Mouse (Mus musculus) lung, embryonic 16.5 days (tissue): ENCODE data around the gene Srpk2. TPM values are rescaled to one million over a fixed set of nuclear protein-coding genes. Genes with fewer than 3 reads are reported as not detected.
"Not testable (repeated sequence)": the region's sequence is repeated elsewhere in the genome, so short reads cannot be mapped to it uniquely, and the experiment has no call there.

Experiments used
- ATAC-seq: fragments of 200-750 bp; cut with Nextera tagmentation; 2 replicates; pipeline ENCODE4 v1.8.0; 2017; ENCODE audit warnings: low read depth, mild to moderate bottlenecking, moderate library complexity
- H3K27ac ChIP-seq: fragments of 300-500 bp; sonication (generic); 2 replicates; pipeline ENCODE4 v1.5.1; 2014; ENCODE audit warnings: mild to moderate bottlenecking, control low read depth, low read length
- H3K27me3 ChIP-seq: fragments of 300-500 bp; sonication (generic); 2 replicates; pipeline ENCODE4 v1.6.1; 2014; ENCODE audit warnings: low read depth, low read length, mixed read lengths; ENCODE audit not compliant: control insufficient read depth, insufficient read depth
- H3K36me3 ChIP-seq: fragments of 300-500 bp; sonication (generic); 2 replicates; pipeline ENCODE4 v1.6.1; 2014; ENCODE audit warnings: low read length; ENCODE audit not compliant: control insufficient read depth, insufficient read depth
- H3K4me1 ChIP-seq: fragments of 300-500 bp; sonication (generic); replicated peaks from 2 replicates; pipeline ENCODE4 v1.6.1; 2014; ENCODE audit warnings: low read length, mixed read lengths; ENCODE audit not compliant: control insufficient read depth, insufficient read depth
- H3K4me2 ChIP-seq: fragments of 300-500 bp; sonication (generic); 2 replicates; pipeline ENCODE4 v1.6.1; 2014; ENCODE audit warnings: low read depth, low read length, control low read depth
- H3K4me3 ChIP-seq: fragments of 300-500 bp; sonication (generic); 2 replicates; pipeline ENCODE4 v1.5.1; 2014; ENCODE audit warnings: mild to moderate bottlenecking, low read length, control low read depth
- H3K9ac ChIP-seq: fragments of 300-500 bp; sonication (generic); 2 replicates; pipeline ENCODE4 v1.6.1; 2014; ENCODE audit warnings: low read length, control low read depth
- H3K9me3 ChIP-seq: fragments of 300-500 bp; sonication (generic); 2 replicates; pipeline ENCODE4 v1.6.1; 2016; ENCODE audit warnings: low read length; ENCODE audit not compliant: control insufficient read depth
- WGBS: fragments of 180-500 bp; shearing (Covaris S2); extraction: QIAGEN DNeasy Blood & Tissue Kit; methylation state at CpG from one replicate; pipeline ENCODE4 v1.1.7; 2014; 5-methylcytosine and 5-hydroxymethylcytosine counted together
- polyA plus RNA-seq: library from polyadenylated mRNA; unstranded; fragments of >200 nt; fragmentation: Nextera tagmentation; extraction: Ambion mirVana; gene quantifications from 2 replicates; pipeline ENCODE4 v1.2.1, GENCODE M21; 2015

The Srpk2 gene
- polyA plus RNA-seq, 1 experiment from 2014 or later = 43.7 TPM

DNA sequence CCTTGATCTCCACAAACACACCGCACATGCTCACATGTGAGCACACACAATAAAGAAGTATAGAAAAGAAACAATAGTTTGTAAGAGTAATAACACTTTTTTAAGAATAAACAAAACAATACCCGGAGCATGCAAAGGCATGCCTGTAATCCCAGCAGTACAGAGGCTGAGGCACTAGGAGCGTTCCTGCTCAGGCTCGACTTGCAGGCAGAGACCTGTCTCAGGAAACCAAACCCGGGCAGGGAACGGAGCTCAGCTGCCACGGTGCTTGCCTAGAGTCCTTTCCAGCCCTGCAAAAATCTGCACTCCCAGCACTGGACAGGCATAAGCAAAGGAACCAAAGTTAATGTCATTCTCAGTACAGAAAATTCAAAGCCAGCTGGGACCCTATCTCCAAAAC, 32.1 kb downstream of the Srpk2 start:
- WGBS = 69% methylated on average over 7 of the region's 7 CpGs
- no peak for ATAC-seq
- H3K9ac ChIP-seq = no peak overlapping the region
- H3K9me3 ChIP-seq = no peaks in the 10 kb centered on the region
- H3K27ac ChIP-seq = no peak overlapping the region
- no peak overlapping the region for H3K4me2 ChIP-seq
- no peaks in the 10 kb centered on the region for H3K36me3 ChIP-seq
- no peaks in the 10 kb centered on the region for H3K27me3 ChIP-seq
- H3K4me1 ChIP-seq = peaks cover 2% of the 10 kb centered on the region; the same call in 1 of the 2 replicates
- H3K4me3 ChIP-seq = no peak overlapping the region

DNA sequence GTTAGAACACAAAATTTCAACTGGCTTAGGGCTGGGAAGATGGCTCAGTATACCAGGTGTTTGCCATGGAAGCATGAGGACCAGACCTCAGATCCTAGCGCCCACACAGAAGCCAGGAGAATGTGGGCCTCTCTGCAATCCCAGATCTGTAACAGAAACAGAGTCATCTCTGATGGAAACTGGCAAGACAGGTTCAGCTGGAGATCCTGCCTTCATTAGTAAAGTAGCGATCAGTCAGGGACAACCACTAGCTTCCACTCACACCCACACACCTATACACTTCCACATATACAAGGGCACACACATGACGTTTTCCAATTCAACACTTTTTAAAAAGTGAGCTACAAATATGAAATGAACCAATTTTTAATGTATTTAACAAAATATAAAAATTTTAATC, 32.6 kb downstream of the Srpk2 start:
- no peak overlapping the region for H3K27ac ChIP-seq
- H3K4me2 ChIP-seq = no peak overlapping the region
- H3K4me3 ChIP-seq = no peak overlapping the region
- no peaks in the 10 kb centered on the region for H3K9me3 ChIP-seq
- no peak for ATAC-seq
- H3K27me3 ChIP-seq = no peaks in the 10 kb centered on the region
- H3K4me1 ChIP-seq = peaks cover 2% of the 10 kb centered on the region; the same call in 1 of the 2 replicates
- WGBS = 76% methylated on average over 3 of the region's 3 CpGs
- H3K9ac ChIP-seq = no peak overlapping the region
- no peaks in the 10 kb centered on the region for H3K36me3 ChIP-seq

DNA sequence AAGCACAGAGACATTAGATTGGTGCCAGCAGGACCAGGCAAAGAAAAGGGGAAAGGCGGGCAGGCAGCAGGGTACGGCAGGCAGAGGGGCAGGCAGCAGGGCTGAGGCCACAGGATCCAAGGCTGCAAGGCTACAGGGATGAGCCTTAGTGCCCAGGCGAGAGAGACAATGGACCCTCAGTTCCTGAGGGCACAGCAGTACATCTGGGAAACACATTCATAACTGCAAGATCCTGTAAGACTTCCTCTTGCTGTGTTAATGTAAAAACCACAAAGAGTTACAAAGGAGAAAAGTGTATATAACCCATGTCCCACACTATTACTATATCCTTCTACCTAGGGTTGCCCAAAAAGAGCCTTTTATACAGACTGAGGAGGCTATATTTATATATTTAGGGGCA, 33.9 kb downstream of the Srpk2 start:
- ATAC-seq = no peak
- Histone ChIP-seq H3K9me3 (no peaks in the 10 kb centered on the region), H3K4me1 (peaks cover 4% of the 10 kb centered on the region; the same call in 1 of the 2 replicates), H3K9ac (no peak overlapping the region), H3K4me2 (no peak overlapping the region), H3K36me3 (no peaks in the 10 kb centered on the region), H3K4me3 (no peak overlapping the region), H3K27ac (no peak overlapping the region), H3K27me3 (no peaks in the 10 kb centered on the region)
- 68% methylated on average over 3 of the region's 3 CpGs for WGBS

DNA sequence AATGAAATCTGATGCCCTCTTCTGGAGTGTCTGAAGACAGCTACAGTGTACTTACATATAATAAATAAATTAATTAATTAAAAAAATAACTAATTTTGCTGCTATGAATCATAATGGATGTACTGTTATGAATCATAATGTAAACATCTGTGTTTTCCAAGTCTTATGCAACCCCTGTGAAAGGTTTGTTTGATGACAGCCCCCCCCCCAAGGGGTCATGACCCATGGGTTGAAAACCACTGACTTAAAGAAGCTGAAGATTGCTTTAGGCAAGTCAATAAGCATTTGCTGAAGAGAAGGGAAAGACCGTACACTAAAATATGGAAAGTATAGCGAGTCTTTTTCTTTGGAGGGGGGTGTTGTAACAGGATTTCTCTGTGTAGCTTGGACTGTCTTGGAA, 35.2 kb downstream of the Srpk2 start:
- Histone ChIP-seq H3K9me3 (no peaks in the 10 kb centered on the region), H3K9ac (no peak overlapping the region), H3K4me2 (no peak overlapping the region), H3K36me3 (no peaks in the 10 kb centered on the region), H3K4me3 (no peak overlapping the region), H3K27ac (no peak overlapping the region), H3K4me1 (0 out of 2 replicates have a peak, but pooled peaks cover 4% of the 10 kb centered on the region), H3K27me3 (no peaks in the 10 kb centered on the region)
- WGBS = 88% methylated on average over 2 of the region's 2 CpGs
- no peak for ATAC-seq

DNA sequence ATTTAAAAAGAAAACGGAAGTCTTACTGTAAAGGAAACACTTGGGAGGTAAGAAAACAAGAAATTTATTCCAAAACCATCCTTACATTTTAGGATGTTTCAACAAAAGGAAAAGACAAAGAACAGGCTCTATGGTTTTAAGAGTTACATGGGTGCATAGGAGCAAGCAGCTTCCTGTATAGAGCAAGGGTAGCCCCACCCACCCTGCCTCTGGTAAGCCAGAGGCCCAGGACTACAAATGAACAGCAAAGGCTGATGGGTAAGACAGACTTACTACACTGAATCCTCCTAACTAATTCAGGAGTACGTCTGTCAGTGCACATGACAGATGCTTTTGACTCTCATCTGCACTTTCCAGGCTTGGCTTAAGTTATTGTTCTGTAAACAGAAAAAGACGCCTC, 38.7 kb downstream of the Srpk2 start:
- no peak for ATAC-seq
- H3K9me3 ChIP-seq = no peaks in the 10 kb centered on the region
- no peak overlapping the region for H3K27ac ChIP-seq
- H3K36me3 ChIP-seq = no peaks in the 10 kb centered on the region
- H3K4me2 ChIP-seq = no peak overlapping the region
- 0 out of 2 replicates have a peak, but pooled peaks cover 2% of the 10 kb centered on the region for H3K4me1 ChIP-seq
- no peak overlapping the region for H3K4me3 ChIP-seq
- 64% methylated on average over 3 of the region's 3 CpGs for WGBS
- no peak overlapping the region for H3K9ac ChIP-seq
- no peaks in the 10 kb centered on the region for H3K27me3 ChIP-seq

DNA sequence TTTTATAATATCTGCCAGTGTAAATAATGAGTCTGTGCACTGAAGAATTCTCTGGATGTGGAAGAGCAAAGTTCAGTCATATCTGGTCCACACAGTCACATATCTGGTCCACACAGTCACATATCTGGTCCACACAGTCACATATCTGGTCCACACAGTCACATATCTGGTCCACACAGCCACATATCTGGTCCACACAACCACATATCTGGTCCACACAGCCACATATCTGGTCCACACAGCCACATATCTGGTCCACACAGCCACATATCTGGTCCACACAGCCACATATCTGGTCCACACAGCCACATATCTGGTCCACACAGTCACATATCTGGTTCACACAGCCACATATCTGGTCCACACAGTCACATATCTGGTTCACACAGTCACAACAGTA, 45.2 kb downstream of the Srpk2 start:
- not testable (repeated sequence) for H3K4me1 ChIP-seq, H3K9ac ChIP-seq, H3K9me3 ChIP-seq, ATAC-seq, H3K27ac ChIP-seq, H3K4me2 ChIP-seq, H3K27me3 ChIP-seq, H3K4me3 ChIP-seq, H3K36me3 ChIP-seq

DNA sequence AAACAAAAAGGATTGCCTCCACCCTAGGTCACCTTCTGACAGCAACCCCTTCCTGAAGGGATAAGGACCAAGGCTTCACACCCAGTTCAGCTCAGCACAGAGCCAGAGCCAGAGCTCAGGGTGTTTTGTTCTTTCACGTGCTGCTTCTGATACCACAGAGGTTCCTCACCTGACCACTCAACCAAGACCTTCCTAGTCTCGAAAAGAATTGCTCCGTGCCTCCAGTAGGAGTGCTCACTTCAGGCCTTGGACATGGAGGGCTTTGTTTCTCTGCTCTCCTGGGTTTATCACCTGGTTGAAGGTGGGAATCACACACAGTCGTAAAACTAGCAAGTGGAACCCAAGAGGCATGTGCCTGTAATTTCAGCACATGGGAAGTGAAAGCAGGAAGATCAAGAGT, 46.4 kb downstream of the Srpk2 start:
- ATAC-seq = no peak
- WGBS = 77% methylated on average over 4 of the region's 4 CpGs
- no peak overlapping the region for H3K4me2 ChIP-seq
- no peaks in the 10 kb centered on the region for H3K9me3 ChIP-seq
- H3K27me3 ChIP-seq = no peaks in the 10 kb centered on the region
- H3K4me1 ChIP-seq = no peaks in the 10 kb centered on the region
- no peak overlapping the region for H3K27ac ChIP-seq
- H3K36me3 ChIP-seq = no peaks in the 10 kb centered on the region
- no peak overlapping the region for H3K9ac ChIP-seq
- no peak overlapping the region for H3K4me3 ChIP-seq

DNA sequence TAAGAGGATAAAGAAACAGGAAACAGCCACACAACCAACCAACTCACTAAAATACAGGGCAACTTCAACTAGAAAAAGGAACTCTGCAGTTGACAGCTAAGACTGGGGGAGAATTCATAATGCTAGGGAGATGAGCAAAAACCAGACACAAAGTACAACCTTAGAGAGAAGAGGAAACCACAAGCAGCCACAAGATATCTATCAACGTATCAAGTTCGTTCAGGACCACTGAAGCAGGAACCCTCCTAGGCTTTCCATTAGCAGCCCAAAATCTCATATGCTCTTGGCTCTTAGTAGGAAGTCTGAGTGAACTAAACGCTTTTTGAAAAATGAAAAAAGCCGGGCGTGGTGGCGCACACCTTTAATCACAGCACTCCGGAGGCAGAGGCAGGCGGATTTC, 47.1 kb downstream of the Srpk2 start:
- Histone ChIP-seq H3K4me3 (no peak overlapping the region), H3K27ac (no peak overlapping the region), H3K9me3 (no peaks in the 10 kb centered on the region), H3K27me3 (no peaks in the 10 kb centered on the region), H3K36me3 (no peaks in the 10 kb centered on the region), H3K4me2 (no peak overlapping the region), H3K4me1 (no peaks in the 10 kb centered on the region), H3K9ac (no peak overlapping the region)
- WGBS = 91% methylated on average over 8 of the region's 8 CpGs
- no peak for ATAC-seq

DNA sequence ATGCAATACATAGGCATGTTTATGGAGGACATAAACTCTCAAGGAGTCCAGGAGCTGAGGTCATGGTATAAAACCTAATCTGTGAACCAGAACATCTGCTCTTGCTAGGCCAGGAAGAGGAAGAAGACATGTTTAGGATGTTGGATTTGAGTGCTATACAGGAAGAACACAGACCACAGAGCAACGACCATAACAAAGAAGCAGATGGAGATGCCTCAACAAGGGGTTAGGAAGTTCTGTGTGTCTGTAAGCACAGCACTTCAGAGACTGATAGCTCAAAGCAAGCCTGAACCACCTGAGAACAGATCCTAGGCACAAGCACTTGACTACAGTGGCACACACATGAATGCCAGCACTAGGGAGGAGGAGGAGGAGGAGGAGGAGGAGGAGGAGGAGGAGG, 52.9 kb downstream of the Srpk2 start:
- no peak for ATAC-seq

DNA sequence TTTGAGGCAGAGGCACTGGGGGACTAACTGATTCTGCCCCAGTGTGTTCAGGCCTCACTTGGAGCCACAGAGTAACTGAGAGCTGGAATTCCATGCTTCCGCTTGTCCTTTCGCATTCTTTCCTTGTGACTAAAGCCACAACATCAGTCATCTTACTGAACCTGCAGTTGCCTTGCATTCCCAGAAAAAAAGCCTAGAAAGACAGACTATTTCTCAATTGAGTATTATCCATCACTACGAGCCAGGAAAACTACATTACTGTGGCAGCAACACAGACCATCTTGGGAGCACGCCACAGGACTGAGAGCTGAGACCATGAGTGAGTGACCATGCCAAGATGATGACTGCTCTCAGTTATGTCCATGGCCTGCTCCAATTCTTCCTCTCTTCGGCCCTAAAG, 57.2 kb downstream of the Srpk2 start:
- WGBS = 68% methylated on average over 5 of the region's 5 CpGs
- no peaks in the 10 kb centered on the region for H3K36me3 ChIP-seq
- H3K27ac ChIP-seq = no peak overlapping the region
- ATAC-seq = no peak
- H3K9ac ChIP-seq = no peak overlapping the region
- H3K27me3 ChIP-seq = no peaks in the 10 kb centered on the region
- no peak overlapping the region for H3K4me2 ChIP-seq
- H3K9me3 ChIP-seq = no peaks in the 10 kb centered on the region
- H3K4me3 ChIP-seq = no peak overlapping the region
- peaks cover 7% of the 10 kb centered on the region; the same call in 1 of the 2 replicates for H3K4me1 ChIP-seq

More for the DNA sequence above, 52.9 kb downstream of the Srpk2 start:
- Histone ChIP-seq H3K27ac (no peak overlapping the region), H3K36me3 (no peaks in the 10 kb centered on the region), H3K4me3 (no peak overlapping the region), H3K27me3 (no peaks in the 10 kb centered on the region), H3K4me2 (no peak overlapping the region), H3K9me3 (no peaks in the 10 kb centered on the region), H3K4me1 (peaks cover 7% of the 10 kb centered on the region; the same call in 1 of the 2 replicates), H3K9ac (no peak overlapping the region)
- WGBS = 46% methylated on average over 1 of the region's 1 CpGs
